Comparison of ENCODE assay signal across 12 mouse cellular contexts in the genomic region with DNA sequence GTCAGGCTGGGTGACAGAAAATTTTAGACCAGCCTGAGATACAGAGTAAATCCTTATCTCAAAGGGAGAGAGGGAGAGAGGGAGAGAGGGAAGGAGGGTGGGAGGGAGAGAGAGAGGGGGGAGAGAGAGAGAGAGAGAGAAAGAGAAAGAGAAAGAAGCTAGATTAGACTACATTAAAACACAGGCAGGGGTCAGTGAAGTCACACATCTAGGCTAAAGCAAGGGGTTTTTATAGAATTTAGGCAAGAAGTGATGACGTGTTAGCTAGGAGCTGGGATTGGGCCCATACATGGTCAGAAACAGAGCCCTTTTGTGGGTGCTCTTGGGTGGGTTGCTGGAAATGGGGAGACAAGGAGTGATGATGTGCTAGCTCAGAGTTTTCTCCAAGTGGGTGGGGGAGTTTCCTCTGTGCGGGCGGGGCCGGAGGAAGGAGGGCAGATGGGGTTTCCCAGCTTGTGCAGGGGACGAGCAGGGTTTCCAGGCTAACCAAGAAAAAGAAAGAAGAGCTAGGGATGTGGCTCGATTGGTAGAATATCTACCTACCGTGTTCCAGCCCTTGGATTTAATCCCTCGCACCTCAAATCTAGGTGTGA.
"Had no signal": no experiment of that assay in that cellular context is flagged by ENCODE, and none has a peak within 500 bp of the region (broad histone marks: within the 10 kb centered on the region; RNA-seq: fewer than 3 reads in every experiment).

No protein-coding gene starts in this region.

- H3K27me3 ChIP-seq: liver, embryonic 15.5 days; megakaryocyte, embryonic 14.5 days; midbrain, embryonic 12.5 days; neural tube, embryonic 15.5 days had no signal

- H3K27ac ChIP-seq: limb, embryonic 10.5 days; liver, embryonic 15.5 days; macrophage; midbrain, embryonic 12.5 days; neural tube, embryonic 15.5 days had no signal

- H3K9me3 ChIP-seq: limb, embryonic 10.5 days; liver, embryonic 15.5 days; megakaryocyte, embryonic 14.5 days; midbrain, embryonic 12.5 days; neural tube, embryonic 15.5 days had no signal

- H3K4me3 ChIP-seq: limb, embryonic 10.5 days; liver, embryonic 15.5 days; megakaryocyte, embryonic 14.5 days; midbrain, embryonic 12.5 days; neural tube, embryonic 15.5 days had no signal

- DNase-seq: kidney, postnatal 10 days; kidney, postnatal 4 days; lung, postnatal 14 days; right cerebral cortex, adult 18-20 months; right cerebral cortex, postnatal 25 days; thymus, postnatal 36 days had no signal

- H3K36me3 ChIP-seq: limb, embryonic 10.5 days; liver, embryonic 15.5 days; midbrain, embryonic 12.5 days; neural tube, embryonic 15.5 days had no signal
